Mouse (Mus musculus) cerebellum, postnatal 25 days (tissue): ENCODE results near the gene Rab11fip5.
A peak's percentile ranks its signal among the peaks of the same experiment; 100 is the strongest.

Experiments used
- DNase-seq, 2 experiments: peaks; one replicate each; pipeline ENCODE4 v3.0.0; 2021; ENCODE audit warnings: mixed read lengths in 2 of 2

Rab11fip5 gene

DNA sequence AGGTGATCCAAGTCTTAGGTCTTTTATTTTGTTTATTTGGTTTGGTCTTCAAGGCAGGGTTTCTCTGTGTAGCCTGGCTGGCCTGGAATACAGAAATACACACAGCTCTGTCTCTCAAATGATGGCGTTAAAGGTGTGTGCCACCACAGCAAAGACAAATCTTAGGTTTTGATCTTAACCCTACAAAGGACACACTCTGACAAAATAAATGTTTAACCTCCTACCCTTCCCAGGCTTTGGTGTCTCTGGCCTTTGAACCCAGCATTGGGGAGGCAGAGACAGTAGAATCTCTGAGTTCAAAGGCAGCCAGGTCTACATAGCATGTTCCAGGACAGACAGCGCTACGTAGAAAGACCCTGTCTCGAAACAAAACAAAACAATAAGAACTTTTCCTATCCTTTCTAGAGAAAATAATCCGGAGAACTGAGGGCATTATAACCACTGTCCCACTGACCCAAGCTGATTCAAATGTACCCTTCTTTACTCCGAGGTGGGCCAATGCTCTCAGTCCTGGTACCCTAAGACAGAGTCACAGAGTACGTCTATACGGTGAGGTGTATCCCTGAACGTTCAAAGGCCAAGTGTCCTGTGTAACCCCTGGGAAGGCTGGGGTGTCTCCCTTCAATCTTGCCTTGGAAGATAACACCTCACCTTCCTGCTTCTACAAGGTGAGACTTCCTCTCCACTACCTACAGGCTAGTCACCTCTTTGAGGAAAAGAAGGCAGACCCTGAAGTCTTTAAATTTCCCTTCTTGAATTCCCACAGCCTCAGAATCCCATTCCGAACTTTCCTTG lies 1.2 kb downstream of the Rab11fip5 start:
- DNase-seq = no peak

GRCm38 (mm10) chr6:85372496-85372895 lies 1.9 kb downstream of the Rab11fip5 start:
- no peak for DNase-seq

- no peak for DNase-seq
Measured at GRCm38 (mm10) chr6:85371859-85372405, 2.5 kb downstream of the Rab11fip5 start.

- no peak for DNase-seq
Measured at GRCm38 (mm10) chr6:85370666-85371430, 3.6 kb downstream of the Rab11fip5 start.

DNA sequence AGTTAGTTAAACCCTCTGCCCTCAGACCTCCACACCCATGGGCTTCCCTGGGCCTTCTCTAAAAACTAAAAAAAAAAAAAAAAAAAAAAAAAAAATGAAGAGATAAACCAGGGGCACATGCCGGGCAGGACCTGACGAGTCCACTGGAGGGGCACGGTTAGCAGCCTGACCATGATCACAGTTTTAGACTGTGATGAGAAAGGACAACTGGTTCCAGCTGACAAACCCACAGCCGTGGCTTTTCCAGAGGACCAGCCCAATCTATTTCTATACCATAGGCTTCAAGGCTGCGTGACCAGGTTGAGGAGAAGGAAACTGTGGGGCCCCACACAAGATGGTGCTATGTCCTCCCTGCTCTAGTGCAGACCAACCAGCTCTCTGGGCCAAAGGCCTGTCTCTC lies 4.4 kb downstream of the Rab11fip5 start:
- DNase-seq = no peak

GRCm38 (mm10) chr6:85369181-85369860 lies 5.1 kb downstream of the Rab11fip5 start:
- DNase-seq = no peak

DNA sequence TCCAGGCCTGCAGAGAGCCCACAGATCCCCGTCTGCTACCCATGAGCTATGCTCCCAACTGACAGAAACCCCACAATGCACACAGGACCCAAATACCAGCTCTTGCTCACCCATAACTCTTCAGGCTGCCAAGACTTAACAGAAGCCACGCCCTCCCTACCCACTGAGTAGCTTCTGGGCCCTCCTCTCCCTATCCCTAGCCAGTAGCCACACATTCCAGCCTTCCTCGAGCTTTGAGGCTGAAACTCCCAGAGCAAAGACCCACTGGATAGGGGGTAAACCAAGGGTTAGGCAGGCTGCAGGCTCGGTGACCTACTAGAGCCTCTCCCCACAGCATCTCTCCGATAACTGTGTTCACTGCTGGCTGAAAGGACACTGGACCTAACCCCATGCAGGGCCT lies 5.7 kb downstream of the Rab11fip5 start:
- no peak for DNase-seq

DNA sequence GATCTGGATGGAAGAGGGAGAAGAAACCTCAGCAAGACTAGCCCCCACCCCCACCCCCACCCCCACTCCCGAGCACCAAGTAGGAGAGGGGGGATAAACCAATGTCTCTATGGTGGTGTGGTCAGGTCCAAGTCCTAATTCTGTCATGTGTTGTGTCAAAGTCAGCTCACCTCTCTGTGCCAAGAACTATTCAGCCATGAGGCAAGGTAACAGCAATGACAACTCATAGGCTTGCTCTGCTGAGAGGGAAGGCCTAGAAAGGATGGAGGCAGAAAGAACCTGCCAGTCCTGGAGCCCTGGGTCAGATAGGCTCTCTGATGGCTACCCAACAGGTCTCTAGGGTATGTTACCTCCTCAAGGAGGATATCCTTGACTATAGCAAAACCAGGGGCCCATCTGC lies 6.3 kb downstream of the Rab11fip5 start:
- no peak for DNase-seq

GRCm38 (mm10) chr6:85366387-85366786 lies 8.0 kb downstream of the Rab11fip5 start:
- DNase-seq = peak in 1 of 2 experiments; percentile 57

GRCm38 (mm10) chr6:85364439-85364838 lies 10.0 kb downstream of the Rab11fip5 start:
- DNase-seq = no peak

DNA sequence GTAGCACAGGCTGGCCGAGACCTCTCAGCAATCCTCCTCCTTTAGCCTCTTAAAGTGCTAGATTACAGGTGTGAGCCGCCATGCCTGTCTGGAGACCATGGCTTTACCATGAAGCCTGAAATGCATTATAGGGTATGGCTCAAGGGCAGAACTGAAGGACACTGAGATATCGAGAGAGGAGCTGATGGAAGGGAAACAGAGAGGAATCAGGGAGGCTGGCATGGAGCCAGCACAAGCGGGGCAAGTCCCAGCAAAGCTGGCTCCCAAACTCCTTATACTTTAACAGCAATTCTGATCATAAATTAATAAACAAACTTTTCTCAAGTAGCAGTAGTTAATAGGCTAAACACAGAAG lies 10.6 kb downstream of the Rab11fip5 start:
- no peak for DNase-seq

GRCm38 (mm10) chr6:85363231-85363905 lies 11.1 kb downstream of the Rab11fip5 start:
- DNase-seq = no peak

DNA sequence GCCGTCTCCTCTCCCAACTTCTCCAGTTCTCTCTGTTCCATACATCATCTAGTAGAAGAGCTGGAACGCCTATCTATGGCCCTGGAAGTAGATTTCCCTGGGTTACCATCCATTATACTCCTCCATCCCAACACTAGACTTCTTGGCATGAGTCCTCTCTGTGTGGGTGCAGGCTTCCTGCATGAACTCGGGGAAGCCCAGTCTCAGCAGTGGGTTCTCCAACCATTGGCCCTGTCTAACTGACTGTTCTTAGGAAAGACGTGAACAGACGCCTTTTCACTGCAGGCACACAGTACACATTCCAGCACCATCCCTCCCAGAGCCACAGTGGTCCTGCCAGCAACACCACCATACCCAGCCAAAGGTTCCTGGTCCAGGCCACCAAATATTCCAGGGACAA lies 11.8 kb downstream of the Rab11fip5 start:
- no peak for DNase-seq

DNA sequence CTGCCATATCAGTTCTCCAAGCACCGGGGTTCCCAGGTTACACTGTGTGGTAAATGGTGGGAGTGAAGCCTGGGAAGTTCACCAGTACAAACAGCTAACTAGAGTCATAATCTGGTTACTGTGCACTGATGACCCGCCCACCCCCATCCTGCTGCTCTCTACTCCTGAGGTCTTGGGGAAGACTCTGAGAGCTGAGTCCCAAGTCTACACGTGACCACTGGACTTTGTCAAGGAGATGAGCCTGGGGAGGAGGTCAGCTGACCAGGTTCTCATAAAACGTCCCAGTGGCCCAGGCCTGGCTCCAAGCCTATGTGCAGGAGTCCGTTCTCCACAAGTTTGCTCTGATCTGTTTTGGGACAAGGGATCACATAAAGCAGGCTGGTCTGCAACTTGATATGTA lies 14.1 kb downstream of the Rab11fip5 start:
- no peak for DNase-seq

- no peak for DNase-seq
Measured at GRCm38 (mm10) chr6:85358877-85359276, 15.6 kb downstream of the Rab11fip5 start.

DNA sequence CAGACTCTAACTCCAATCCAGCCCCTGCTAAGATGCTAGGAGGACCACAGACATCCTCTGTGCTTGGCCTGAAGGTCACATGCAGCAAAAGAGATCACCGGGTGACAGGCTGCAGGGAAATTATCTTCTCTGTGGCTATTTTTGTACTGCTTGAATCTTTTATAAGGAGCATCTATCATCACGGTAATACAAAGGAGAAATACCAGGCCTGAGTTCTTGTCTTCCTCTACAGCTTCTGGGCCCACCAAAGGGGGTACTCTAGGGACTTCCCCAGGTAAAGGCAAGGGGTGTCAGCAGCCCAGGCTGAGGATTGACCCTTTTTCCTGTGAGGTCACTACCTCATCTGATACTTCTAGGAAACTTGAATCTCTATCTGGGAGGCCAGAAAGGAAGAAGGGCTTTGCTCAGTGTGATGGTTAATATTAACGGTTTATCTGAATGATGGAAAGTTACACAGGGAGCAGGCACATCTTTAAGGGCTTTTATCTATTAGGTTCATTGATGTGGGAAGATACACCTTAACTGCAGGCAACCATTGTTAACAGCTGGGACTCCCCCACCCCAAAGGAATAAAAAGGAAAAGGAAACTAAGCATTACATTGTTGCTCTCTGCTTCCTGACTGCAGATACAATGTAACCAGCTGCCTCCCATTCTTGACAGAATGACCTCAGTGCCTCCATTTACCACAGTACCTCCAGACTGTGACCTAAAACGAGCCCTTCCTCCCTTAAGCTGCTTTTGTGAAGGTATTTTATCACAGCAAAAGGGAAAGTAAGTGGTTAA lies 17.6 kb downstream of the Rab11fip5 start:
- no peak for DNase-seq

DNA sequence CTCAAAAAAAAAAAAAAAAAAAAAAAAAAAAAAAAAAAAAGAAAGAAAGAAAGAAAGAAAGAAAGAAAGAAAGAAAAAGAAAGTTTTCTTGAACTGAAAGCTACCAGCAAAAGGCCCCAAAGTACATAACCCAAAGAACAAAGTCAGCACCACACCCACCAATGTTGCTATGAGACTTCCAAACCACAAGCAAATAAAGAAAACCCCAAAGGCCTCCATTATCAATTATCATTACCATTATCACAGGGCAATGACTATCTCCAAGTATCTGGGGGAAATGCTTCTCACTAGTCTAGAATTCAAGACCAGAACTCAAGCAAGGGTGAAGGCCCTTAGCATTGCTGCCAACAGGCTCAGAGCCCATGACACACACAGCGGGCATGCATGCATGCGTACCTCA lies 18.7 kb downstream of the Rab11fip5 start:
- no peak for DNase-seq

DNA sequence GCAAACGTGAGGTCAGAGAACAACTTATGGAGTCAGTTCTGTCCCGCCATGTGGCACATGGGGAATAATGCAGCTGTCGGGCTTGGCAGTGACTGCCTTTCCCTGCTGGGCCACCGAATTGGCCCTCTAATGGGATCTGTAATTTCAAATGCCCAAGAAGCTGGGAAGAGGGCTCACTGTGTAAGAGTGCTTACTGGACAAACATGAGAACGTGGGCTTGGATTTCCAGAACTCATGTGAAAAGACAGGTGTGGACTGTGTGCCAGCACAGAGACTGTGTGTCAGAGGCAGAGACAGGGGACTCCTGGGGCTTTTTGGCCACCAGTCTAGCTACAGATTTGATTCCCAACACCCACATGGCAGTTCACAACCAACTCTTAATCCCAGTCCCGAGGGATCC lies 19.7 kb downstream of the Rab11fip5 start:
- peak; percentile 75 to 78 for DNase-seq

GRCm38 (mm10) chr6:85353706-85354105 lies 20.7 kb downstream of the Rab11fip5 start:
- no peak for DNase-seq

- no peak for DNase-seq
Measured at GRCm38 (mm10) chr6:85350157-85350556, 24.3 kb downstream of the Rab11fip5 start.

GRCm38 (mm10) chr6:85349246-85349645 lies 25.2 kb downstream of the Rab11fip5 start:
- peak in 1 of 2 experiments; percentile 74 for DNase-seq

DNA sequence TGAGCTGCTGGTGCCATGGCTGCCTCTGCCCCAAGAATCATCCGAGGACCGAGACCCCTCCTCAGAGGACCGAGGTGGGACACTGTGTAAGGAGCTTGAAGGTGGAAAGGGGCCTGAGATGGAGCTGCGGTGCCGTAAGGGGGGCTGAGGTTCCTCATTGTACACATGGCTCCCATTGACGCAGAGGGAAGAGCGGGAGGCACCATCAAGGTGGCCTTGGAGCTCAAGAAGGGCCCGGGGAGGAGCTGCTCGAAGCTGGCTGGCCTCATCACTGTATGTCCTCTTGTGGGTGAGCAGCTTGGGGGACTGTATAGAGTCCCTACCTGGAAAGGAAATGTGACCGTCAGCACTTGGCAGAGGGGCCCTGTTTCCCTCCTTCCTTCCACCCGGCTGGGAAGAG lies 26.3 kb downstream of the Rab11fip5 start:
- DNase-seq = no peak
